Mouse (Mus musculus) telencephalon, adult 2 months (tissue): Measurements from ENCODE around the gene Sar1b.

Experiments
- DNase-seq: peaks from one replicate; pipeline ENCODE4 v3.0.0-alpha.2; 2011; ENCODE audit warnings: low read depth, low spot score

Gene Sar1b

DNA sequence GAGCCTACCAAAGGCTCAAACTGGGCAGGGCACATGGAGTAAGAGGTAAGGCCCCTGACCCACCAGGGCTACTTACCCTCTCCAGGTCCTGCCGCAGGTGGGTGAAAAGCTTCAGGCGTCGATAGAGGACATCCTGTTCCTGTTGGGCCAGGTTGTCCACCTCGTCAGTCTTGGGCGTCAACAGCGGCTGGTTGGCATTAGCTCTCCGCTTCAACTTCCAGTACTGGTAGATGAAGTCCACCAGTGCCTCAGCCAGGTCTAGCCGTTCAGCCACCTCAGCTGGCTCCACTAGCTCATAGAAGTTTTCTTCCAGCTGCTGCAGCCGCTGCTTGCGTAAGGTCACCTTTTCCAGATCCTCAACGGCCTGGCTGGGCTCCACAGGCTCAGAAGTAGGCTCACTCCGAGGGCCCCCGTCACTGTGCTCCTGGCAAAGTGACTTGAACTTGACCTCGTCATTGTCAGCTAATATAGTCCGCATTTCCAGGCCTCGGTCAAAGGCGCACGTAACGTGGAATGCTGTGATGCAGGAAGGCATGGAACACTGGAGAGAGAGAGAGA lies 61.5 kb downstream of the Sar1b start:
- no peak for DNase-seq

DNA sequence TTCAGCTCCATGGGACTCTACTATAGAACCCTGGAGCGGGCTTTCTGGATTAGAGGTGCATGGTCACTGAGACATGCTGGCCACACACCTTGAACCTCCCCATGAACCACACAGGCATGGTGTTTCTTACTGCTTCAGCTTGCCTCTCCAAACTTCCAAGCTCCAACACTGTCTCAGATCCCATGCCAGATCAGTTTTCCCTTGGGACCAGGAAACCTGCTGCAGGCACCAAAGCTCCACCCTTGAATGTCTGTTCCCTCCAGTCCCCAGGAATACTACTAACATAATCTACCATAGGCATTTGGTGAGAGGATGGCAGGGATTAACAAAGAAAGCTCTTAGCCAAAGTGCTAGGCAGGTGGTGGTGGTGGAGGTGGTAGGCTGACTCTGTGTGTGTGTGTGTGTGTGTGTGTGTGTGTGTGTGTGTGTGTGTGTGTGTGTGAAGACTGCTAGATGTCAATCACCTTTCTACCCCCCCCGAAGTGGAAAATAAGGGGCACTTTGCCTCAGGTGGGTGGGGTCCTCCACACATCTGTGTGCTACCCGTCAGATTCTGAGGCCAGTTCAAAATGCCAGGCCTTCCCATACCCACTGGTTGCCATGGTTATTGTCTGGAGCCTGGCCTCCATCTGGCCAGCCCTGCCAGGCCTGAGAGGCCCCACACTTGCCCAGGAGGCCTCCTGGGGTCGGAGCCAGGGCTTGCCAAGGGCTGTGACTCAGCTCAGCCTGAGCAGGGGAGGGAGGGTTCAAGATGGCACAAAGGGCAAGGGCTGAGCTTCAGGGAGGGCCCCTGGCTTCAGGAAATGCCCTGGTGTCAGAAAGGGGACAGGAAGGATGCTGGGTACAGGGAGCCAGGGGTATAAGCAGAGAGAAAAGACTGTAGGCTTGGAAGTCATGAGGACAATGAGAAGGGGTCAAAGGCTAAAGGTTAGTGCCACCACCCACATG lies 68.7 kb downstream of the Sar1b start:
- DNase-seq = no peak

DNA sequence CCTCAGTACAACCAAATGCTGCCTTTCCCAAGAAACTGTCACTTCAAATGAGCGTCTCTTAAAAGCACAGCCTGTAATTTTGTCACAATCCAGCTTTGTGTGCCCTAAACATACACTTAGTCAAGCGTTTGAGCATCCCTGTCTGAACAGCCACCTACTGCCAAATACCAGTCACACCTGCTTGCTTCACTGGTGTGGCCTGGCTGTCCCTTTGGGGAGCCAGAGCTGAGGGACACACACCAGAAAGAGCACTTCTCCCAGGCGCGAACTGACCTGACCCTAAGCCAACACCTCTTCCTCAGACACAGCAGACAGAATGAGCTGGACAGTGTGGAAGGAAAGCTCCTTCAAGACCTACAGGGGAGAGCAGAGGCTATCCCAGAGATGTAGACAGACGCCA lies 69.5 kb downstream of the Sar1b start:
- DNase-seq = no peak

DNA sequence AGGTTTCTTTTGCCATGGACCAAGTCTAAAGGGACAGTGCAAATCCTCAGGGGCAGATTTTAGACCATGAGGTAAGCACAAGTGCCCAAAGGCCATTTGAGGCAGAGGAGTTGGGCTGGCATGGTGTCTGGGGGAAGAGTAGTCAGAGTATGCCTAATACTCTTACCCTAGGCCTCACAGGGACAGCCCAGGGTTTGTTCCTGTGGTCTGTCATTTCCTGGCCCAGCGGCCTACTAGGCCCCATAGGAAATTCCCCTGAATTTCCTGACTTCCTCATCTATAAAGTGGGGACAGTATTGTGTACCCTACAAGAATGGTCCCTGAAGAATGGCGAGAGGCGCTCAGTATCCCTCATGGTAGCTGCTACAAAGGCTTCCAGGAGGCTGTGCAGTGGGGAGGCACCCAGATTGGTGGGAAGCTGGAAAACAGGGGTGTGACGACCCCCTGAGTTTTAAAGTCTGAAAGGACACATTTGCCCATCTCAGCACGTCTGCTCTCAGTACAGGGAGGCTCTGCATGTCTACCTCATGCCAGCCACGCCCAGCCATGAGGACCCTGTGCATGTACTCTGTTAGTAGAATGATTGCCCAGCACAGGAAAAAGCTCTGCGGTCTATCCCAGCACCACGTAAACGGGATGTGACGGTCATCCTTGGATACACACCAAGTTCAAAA lies 70.0 kb downstream of the Sar1b start:
- no peak for DNase-seq

DNA sequence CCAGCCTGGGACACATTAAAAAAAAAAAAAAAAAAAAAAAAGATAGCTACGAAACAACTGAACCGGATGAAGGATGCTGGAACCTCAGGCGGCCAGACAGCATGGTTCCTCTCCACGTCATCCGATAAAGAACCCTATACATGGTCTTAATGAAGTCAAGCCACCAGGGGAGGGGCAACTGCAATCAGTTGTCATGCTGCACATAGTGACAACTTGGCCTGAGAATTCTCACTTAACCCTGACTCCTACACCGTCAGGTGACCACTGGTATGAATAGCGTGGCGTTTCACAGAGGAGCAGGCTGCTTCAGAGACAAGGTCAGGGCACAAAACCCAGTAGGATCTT lies 70.6 kb downstream of the Sar1b start:
- no peak for DNase-seq

DNA sequence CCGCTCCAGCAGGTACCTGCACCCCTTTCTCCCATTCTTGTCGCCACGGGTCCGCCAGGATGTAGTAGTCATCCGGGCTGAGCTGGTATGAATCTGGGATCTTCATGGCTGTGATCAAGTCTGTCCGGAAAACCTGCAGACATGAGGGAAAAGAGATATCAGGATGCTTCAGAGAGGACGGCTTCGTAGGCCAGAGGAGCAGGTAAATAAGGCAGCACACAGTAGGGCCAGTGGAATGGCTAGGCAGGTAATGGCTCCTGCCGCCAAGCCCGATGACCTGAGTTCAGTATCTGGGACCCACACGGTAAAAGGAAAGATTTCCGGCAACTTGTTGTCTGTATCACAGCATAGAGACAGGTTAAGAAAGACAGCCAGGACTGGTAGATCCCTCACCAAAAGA lies 72.1 kb downstream of the Sar1b start:
- no peak for DNase-seq

DNA sequence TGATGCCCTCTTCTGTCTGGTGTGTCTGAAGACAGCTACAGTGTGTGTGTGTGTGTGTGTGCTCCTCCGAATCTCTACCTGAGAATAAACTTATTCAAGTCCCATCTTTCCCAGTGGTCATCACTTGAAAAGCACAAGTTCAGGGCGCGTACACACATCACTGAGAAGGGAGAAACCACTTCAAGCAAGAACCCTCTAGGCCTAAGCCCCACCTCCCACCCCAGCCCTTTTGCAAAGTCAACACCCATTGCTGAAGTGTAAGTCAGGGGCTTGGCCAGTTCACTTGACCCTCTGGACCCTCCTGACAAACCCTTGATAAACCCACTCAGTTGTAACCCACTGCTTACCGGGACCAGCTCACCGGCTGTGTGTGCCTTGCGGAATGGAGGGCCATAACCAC lies 73.0 kb downstream of the Sar1b start:
- no peak for DNase-seq

DNA sequence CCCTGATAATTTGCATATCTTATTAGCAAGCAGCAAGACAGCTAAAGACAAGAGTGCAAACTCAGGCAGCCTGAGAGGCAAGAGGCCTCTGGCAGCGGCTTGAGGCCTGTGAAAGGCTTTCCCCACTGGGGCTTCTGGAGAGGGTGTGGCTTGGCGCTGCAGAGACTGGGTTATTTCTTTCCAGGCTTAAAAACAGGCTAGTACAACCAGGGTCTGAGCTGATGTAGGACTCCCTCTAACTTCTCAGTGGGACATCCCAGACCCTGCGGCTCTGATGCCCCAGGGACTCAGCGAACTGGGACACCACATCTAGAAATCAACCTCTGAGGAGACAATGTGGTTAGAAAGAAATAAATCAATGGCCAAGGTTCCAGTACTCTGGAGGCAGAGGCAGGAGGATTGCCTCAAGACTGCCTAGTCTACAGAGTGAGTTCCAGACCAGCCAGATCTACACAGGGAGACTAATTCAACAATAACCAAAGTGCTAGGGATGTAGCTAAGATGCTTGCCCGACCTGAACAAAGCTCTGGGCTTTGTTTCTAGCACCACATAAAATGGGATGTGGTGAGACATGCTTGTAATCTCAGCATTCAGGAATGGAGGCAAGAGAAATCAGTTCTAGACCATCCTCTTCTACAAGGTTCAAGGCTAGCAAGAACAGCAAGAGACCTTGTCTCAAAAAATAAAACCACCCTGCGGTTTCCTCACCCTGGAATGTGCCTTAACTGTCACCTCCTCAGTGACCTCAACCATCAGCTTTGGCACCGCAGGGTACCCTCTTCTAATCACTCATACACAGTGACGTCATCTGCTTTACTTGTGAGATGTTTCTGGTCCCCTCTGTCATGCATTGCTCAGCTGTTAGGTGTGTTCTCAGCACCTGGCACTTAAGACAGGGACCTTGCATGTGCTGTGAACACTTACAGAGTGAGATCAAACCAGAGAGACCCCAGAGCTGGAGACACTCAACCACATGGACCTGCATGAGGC lies 74.0 kb downstream of the Sar1b start:
- DNase-seq = no peak

DNA sequence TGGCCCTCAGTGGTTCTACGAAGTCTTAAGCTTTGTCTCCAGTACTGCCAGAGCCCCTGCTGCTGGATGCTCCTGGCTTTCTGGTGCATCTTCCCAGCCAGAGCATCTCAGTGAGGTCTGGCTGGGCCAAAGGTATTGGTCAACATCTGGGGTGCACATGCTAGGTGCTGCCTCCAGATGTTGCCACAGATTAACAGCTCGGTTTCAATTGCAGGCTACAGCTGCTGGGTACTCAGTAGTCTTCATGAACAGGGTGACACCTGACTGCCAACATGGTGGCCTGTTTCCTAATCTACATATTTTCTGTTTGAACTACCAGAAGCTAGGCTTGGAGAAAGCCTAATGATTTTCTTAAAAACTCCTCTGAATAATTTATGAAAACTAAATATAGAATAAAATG lies 75.6 kb downstream of the Sar1b start:
- DNase-seq = no peak

DNA sequence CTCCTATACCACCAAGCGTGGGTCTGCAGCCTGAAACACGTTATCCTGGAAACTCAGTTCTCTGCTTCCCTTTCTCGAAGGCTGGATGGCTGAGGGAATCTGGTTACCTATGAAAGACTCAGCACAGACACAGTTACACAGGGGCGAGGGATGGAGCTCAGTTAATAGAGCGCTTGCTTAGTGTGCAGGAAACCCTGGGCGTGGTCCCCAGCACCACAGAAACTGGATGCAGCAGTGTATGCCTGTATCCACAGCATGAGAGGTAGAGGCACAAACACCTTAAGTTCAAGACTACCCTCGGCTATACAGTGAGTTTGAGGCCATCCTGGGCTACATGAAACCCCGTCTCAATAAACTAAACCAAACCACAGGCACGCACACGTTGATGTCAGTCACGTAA lies 76.5 kb downstream of the Sar1b start:
- no peak for DNase-seq

DNA sequence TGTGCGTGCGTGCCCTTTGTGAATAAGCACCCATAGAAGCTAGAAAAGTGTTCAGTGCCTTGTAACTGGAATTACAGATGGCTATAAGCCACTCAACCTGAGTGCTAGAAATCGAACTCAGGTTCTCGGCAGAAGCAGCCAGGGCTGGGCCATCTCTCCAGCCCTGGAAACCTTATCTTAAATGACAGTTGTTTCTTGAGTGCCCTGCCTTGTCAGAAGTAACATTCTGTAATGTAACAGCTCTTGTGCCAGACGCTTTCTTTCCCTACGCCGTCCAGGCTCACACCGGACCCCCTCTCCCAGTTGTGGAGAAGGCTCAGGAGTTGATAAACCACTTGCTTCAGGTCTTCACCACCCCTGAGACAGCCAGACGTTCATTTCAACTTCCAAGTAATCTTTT lies 77.2 kb downstream of the Sar1b start:
- DNase-seq = no peak

DNA sequence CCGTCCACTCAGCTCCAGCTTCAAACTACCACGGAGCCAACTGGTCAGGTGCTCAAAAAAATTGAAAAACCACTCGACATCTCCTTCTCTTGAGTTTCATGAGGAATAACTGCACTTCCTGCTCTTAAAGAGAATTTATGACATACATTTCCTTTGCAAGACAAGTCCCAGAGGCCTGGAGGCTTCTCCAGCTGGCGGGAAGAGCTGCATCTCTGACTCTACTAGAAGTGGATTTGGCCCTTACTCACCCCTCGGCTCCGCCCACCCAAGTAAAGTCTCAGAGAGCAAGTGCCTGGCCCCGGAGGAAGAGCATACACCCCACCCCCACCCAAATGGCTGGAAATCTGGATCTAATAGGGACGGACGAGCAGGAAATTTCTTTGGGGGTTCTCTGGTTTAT lies 77.7 kb downstream of the Sar1b start:
- no peak for DNase-seq
